Mouse (Mus musculus): ENCODE data around the gene Prss58. TPM values are rescaled to one million over a fixed set of nuclear protein-coding genes. Genes with fewer than 3 reads are reported as not detected.

Prss58 gene
- polyA plus RNA-seq (2015; fragmentation: Illumina TruSeq; extraction: RNeasy Lipid Tissue Mini Kit (QIAGEN cat#74804); ENCODE audit: insufficient read depth, low replicate concordance): not detected

GRCm38 (mm10) chr6:40900287-40900686 is at the start of gene Prss58:
Gene Prss58 (minus strand): TSS chr6:40900387.

GRCm38 (mm10) chr6:40940457-40940856 is 40.3 kb upstream of the Prss58 start, which contains the start of gene 1700074P13Rik:
Gene 1700074P13Rik (minus strand): TSS chr6:40940557.

GRCm38 (mm10) chr6:40887394-40887793 is 12.8 kb downstream of the Prss58 start, which contains the start of gene Moxd2:
Gene Moxd2 (minus strand): TSS chr6:40887494.

Other genes starting within 250 kb of the Prss58 start
- gene Moxd2, start 12.9 kb downstream of the Prss58 start, polyA plus RNA-seq (2015; fragmentation: Illumina TruSeq; extraction: RNeasy Lipid Tissue Mini Kit (QIAGEN cat#74804); ENCODE audit: insufficient read depth, low replicate concordance): not detected
- gene 1700074P13Rik, start 40.2 kb upstream of the Prss58 start, polyA plus RNA-seq (2015; fragmentation: Illumina TruSeq; extraction: RNeasy Lipid Tissue Mini Kit (QIAGEN cat#74804); ENCODE audit: insufficient read depth, low replicate concordance): not detected
- not detected for gene Gm4744, start 51.5 kb upstream of the Prss58 start, polyA plus RNA-seq (2015; fragmentation: Illumina TruSeq; extraction: RNeasy Lipid Tissue Mini Kit (QIAGEN cat#74804); ENCODE audit: insufficient read depth, low replicate concordance)
- gene 1810009J06Rik, start 64.4 kb upstream of the Prss58 start, polyA plus RNA-seq (2015; fragmentation: Illumina TruSeq; extraction: RNeasy Lipid Tissue Mini Kit (QIAGEN cat#74804); ENCODE audit: insufficient read depth, low replicate concordance): not detected
- gene Gm2663, start 99.1 kb upstream of the Prss58 start, polyA plus RNA-seq (2015; fragmentation: Illumina TruSeq; extraction: RNeasy Lipid Tissue Mini Kit (QIAGEN cat#74804); ENCODE audit: insufficient read depth, low replicate concordance): 0.30 TPM
- 7.0 TPM for gene 2210010C04Rik, start 135.1 kb upstream of the Prss58 start, polyA plus RNA-seq (2015; fragmentation: Illumina TruSeq; extraction: RNeasy Lipid Tissue Mini Kit (QIAGEN cat#74804); ENCODE audit: insufficient read depth, low replicate concordance)

Measured in spleen, adult 10 weeks (tissue).